Mouse (Mus musculus): ENCODE results near the gene L3mbtl4. TPM values are rescaled to one million over a fixed set of nuclear protein-coding genes. Genes with fewer than 3 reads are reported as not detected.
"Not testable (repeated sequence)": the region's sequence is repeated elsewhere in the genome, so short reads cannot be mapped to it uniquely, and the experiment has no call there.

The L3mbtl4 gene
- polyA plus RNA-seq, 1 experiment from 2014 or later: not detected

GRCm38 (mm10) chr17:68422663-68423498 lies 149.3 kb downstream of the L3mbtl4 start:
- Histone ChIP-seq H3K9me3 (ENCODE audit: control insufficient read depth, low read length) (no peaks in the 10 kb centered on the region), H3K4me1 (ENCODE audit: control insufficient read depth, insufficient read depth, low read length) (no peaks in the 10 kb centered on the region), H3K27ac (replicated peaks; ENCODE audit: low read depth, low read length) (no peak overlapping the region), H3K9ac (ENCODE audit: low read length) (no peak overlapping the region), H3K27me3 (ENCODE audit: control insufficient read depth, insufficient read depth, low read length) (no peaks in the 10 kb centered on the region), H3K36me3 (ENCODE audit: control insufficient read depth, insufficient read depth, low read length) (no peaks in the 10 kb centered on the region), H3K4me2 (ENCODE audit: low read depth, severe bottlenecking) (no peak overlapping the region), H3K4me3 (ENCODE audit: low read depth, low read length) (no peak overlapping the region)
- whole genome bisulfite sequencing: 84% methylated on average over 12 of the region's 12 CpGs
- no peak for DNase-seq (ENCODE audit: low spot score)
- ATAC-seq (ENCODE audit: insufficient number of reproducible peaks, low FRiP score, low TSS enrichment, low read depth): no peak

- Histone ChIP-seq H3K36me3 (ENCODE audit: control insufficient read depth, insufficient read depth, low read length) (no peaks in the 10 kb centered on the region), H3K4me2 (ENCODE audit: low read depth, severe bottlenecking) (no peak overlapping the region), H3K9me3 (ENCODE audit: control insufficient read depth, low read length) (no peaks in the 10 kb centered on the region), H3K27ac (replicated peaks; ENCODE audit: low read depth, low read length) (no peak overlapping the region), H3K9ac (ENCODE audit: low read length) (no peak overlapping the region), H3K4me3 (ENCODE audit: low read depth, low read length) (no peak overlapping the region), H3K4me1 (ENCODE audit: control insufficient read depth, insufficient read depth, low read length) (no peaks in the 10 kb centered on the region), H3K27me3 (ENCODE audit: control insufficient read depth, insufficient read depth, low read length) (no peaks in the 10 kb centered on the region)
- no peak for DNase-seq (ENCODE audit: low spot score)
- 71% methylated on average over 5 of the region's 5 CpGs for WGBS
- no peak for ATAC-seq (ENCODE audit: insufficient number of reproducible peaks, low FRiP score, low TSS enrichment, low read depth)
Measured at GRCm38 (mm10) chr17:68433576-68433975, 160.0 kb downstream of the L3mbtl4 start.

GRCm38 (mm10) chr17:68450921-68451320 lies 177.3 kb downstream of the L3mbtl4 start:
- Histone ChIP-seq H3K4me2 (ENCODE audit: low read depth, severe bottlenecking) (no peak overlapping the region), H3K9me3 (ENCODE audit: control insufficient read depth, low read length) (no peaks in the 10 kb centered on the region), H3K4me3 (ENCODE audit: low read depth, low read length) (no peak overlapping the region), H3K36me3 (ENCODE audit: control insufficient read depth, insufficient read depth, low read length) (no peaks in the 10 kb centered on the region), H3K27ac (replicated peaks; ENCODE audit: low read depth, low read length) (no peak overlapping the region), H3K9ac (ENCODE audit: low read length) (no peak overlapping the region), H3K27me3 (ENCODE audit: control insufficient read depth, insufficient read depth, low read length) (no peaks in the 10 kb centered on the region), H3K4me1 (ENCODE audit: control insufficient read depth, insufficient read depth, low read length) (no peaks in the 10 kb centered on the region)
- 89% methylated on average over 1 of the region's 1 CpGs for WGBS
- ATAC-seq (ENCODE audit: insufficient number of reproducible peaks, low FRiP score, low TSS enrichment, low read depth) (no peak), DNase-seq (ENCODE audit: low spot score) (no peak)

GRCm38 (mm10) chr17:68461471-68461870 lies 187.9 kb downstream of the L3mbtl4 start:
- ATAC-seq (ENCODE audit: insufficient number of reproducible peaks, low FRiP score, low TSS enrichment, low read depth): no peak
- no peak for DNase-seq (ENCODE audit: low spot score)
- no peak overlapping the region for H3K9ac ChIP-seq (ENCODE audit: low read length)
- no peaks in the 10 kb centered on the region for H3K4me1 ChIP-seq (ENCODE audit: control insufficient read depth, insufficient read depth, low read length)
- no peak overlapping the region for H3K4me2 ChIP-seq (ENCODE audit: low read depth, severe bottlenecking)
- no peak overlapping the region for H3K4me3 ChIP-seq (ENCODE audit: low read depth, low read length)
- 91% methylated on average over 5 of the region's 5 CpGs for WGBS
- H3K27me3 ChIP-seq (ENCODE audit: control insufficient read depth, insufficient read depth, low read length): no peaks in the 10 kb centered on the region
- no peaks in the 10 kb centered on the region for H3K9me3 ChIP-seq (ENCODE audit: control insufficient read depth, low read length)
- H3K27ac ChIP-seq (replicated peaks; ENCODE audit: low read depth, low read length): no peak overlapping the region
- H3K36me3 ChIP-seq (ENCODE audit: control insufficient read depth, insufficient read depth, low read length): no peaks in the 10 kb centered on the region

GRCm38 (mm10) chr17:68467311-68467710 lies 193.7 kb downstream of the L3mbtl4 start:
- WGBS: 63% methylated on average over 1 of the region's 1 CpGs
- no peaks in the 10 kb centered on the region for H3K9me3 ChIP-seq (ENCODE audit: control insufficient read depth, low read length)
- ATAC-seq (ENCODE audit: insufficient number of reproducible peaks, low FRiP score, low TSS enrichment, low read depth) (no peak), DNase-seq (ENCODE audit: low spot score) (no peak)
- no peak overlapping the region for H3K4me3 ChIP-seq (ENCODE audit: low read depth, low read length)
- H3K4me1 ChIP-seq (ENCODE audit: control insufficient read depth, insufficient read depth, low read length): no peaks in the 10 kb centered on the region
- H3K4me2 ChIP-seq (ENCODE audit: low read depth, severe bottlenecking): no peak overlapping the region
- no peaks in the 10 kb centered on the region for H3K36me3 ChIP-seq (ENCODE audit: control insufficient read depth, insufficient read depth, low read length)
- H3K9ac ChIP-seq (ENCODE audit: low read length): no peak overlapping the region
- H3K27ac ChIP-seq (replicated peaks; ENCODE audit: low read depth, low read length): no peak overlapping the region
- no peaks in the 10 kb centered on the region for H3K27me3 ChIP-seq (ENCODE audit: control insufficient read depth, insufficient read depth, low read length)

GRCm38 (mm10) chr17:68490065-68490691 lies 216.6 kb downstream of the L3mbtl4 start:
- H3K9ac ChIP-seq (ENCODE audit: low read length): no peak overlapping the region
- no peak overlapping the region for H3K4me3 ChIP-seq (ENCODE audit: low read depth, low read length)
- WGBS: 87% methylated on average over 4 of the region's 4 CpGs
- H3K27me3 ChIP-seq (ENCODE audit: control insufficient read depth, insufficient read depth, low read length): no peaks in the 10 kb centered on the region
- no peak overlapping the region for H3K27ac ChIP-seq (replicated peaks; ENCODE audit: low read depth, low read length)
- no peaks in the 10 kb centered on the region for H3K9me3 ChIP-seq (ENCODE audit: control insufficient read depth, low read length)
- H3K36me3 ChIP-seq (ENCODE audit: control insufficient read depth, insufficient read depth, low read length): no peaks in the 10 kb centered on the region
- H3K4me2 ChIP-seq (ENCODE audit: low read depth, severe bottlenecking): no peak overlapping the region
- no peaks in the 10 kb centered on the region for H3K4me1 ChIP-seq (ENCODE audit: control insufficient read depth, insufficient read depth, low read length)
- DNase-seq (ENCODE audit: low spot score) (no peak), ATAC-seq (ENCODE audit: insufficient number of reproducible peaks, low FRiP score, low TSS enrichment, low read depth) (no peak)

- H3K36me3 ChIP-seq (ENCODE audit: control insufficient read depth, insufficient read depth, low read length): no peaks in the 10 kb centered on the region
- ATAC-seq (ENCODE audit: insufficient number of reproducible peaks, low FRiP score, low TSS enrichment, low read depth) (no peak), DNase-seq (ENCODE audit: low spot score) (no peak)
- no peaks in the 10 kb centered on the region for H3K9me3 ChIP-seq (ENCODE audit: control insufficient read depth, low read length)
- no peak overlapping the region for H3K4me2 ChIP-seq (ENCODE audit: low read depth, severe bottlenecking)
- H3K27me3 ChIP-seq (ENCODE audit: control insufficient read depth, insufficient read depth, low read length): no peaks in the 10 kb centered on the region
- H3K4me3 ChIP-seq (ENCODE audit: low read depth, low read length): no peak overlapping the region
- H3K9ac ChIP-seq (ENCODE audit: low read length): no peak overlapping the region
- H3K27ac ChIP-seq (replicated peaks; ENCODE audit: low read depth, low read length): no peak overlapping the region
- WGBS: 92% methylated on average over 3 of the region's 3 CpGs
- no peaks in the 10 kb centered on the region for H3K4me1 ChIP-seq (ENCODE audit: control insufficient read depth, insufficient read depth, low read length)
Measured at GRCm38 (mm10) chr17:68492231-68492630, 218.6 kb downstream of the L3mbtl4 start.

GRCm38 (mm10) chr17:68502998-68503397 lies 229.4 kb downstream of the L3mbtl4 start:
- not testable (repeated sequence) for H3K4me1 ChIP-seq (ENCODE audit: control insufficient read depth, insufficient read depth, low read length); H3K27me3 ChIP-seq (ENCODE audit: control insufficient read depth, insufficient read depth, low read length); H3K9ac ChIP-seq (ENCODE audit: low read length); ATAC-seq (ENCODE audit: insufficient number of reproducible peaks, low FRiP score, low TSS enrichment, low read depth); H3K36me3 ChIP-seq (ENCODE audit: control insufficient read depth, insufficient read depth, low read length); H3K27ac ChIP-seq (replicated peaks; ENCODE audit: low read depth, low read length); H3K9me3 ChIP-seq (ENCODE audit: control insufficient read depth, low read length); DNase-seq (ENCODE audit: low spot score); H3K4me2 ChIP-seq (ENCODE audit: low read depth, severe bottlenecking); H3K4me3 ChIP-seq (ENCODE audit: low read depth, low read length)
- WGBS: 95% methylated on average over 2 of the region's 4 CpGs

Data from limb, embryonic 11.5 days (tissue).